Comparison of ENCODE assay signal across 15 mouse cellular contexts in the genomic region with DNA sequence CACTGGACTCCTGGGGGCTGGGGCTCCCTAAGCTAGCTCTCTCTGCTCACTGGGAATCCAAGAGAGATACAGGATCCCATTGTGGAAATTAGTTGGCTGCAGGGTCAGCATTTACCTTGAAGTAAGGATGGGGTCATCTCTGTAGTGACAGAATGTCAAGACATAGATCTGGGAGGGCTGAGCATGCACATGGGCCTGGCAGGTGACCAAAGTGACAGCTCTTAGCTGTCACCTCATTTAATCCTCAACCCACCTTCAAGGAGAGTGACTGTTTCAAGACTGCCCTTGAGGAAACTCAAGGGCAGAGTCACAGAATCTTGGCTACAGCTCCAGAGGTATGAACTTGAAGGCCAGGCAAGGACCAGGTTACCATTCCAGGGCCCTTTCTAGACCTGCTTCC.
"Had no signal": no experiment of that assay in that cellular context is flagged by ENCODE, and none has a peak within 500 bp of the region (broad histone marks: within the 10 kb centered on the region; RNA-seq: fewer than 3 reads in every experiment).

No protein-coding gene starts in this region.

- H3K4me2 ChIP-seq: neural tube, embryonic 15.5 days; stomach, embryonic 15.5 days had no signal

- H3K9me3 ChIP-seq: neural tube, embryonic 15.5 days; stomach, embryonic 15.5 days had no signal

- H3K36me3 ChIP-seq: neural tube, embryonic 15.5 days; stomach, embryonic 15.5 days had no signal

- H3K4me3 ChIP-seq: neural tube, embryonic 15.5 days; stomach, embryonic 15.5 days had no signal

- H3K27ac ChIP-seq: neural tube, embryonic 15.5 days; stomach, embryonic 15.5 days; stomach, postnatal 0 days had no signal

- H3K9ac ChIP-seq: neural tube, embryonic 15.5 days; stomach, embryonic 15.5 days had no signal

- H3K4me1 ChIP-seq: stomach, embryonic 15.5 days had no signal

- DNase-seq: retina, postnatal 1 day; right cerebral cortex, adult 18-20 months; right cerebral cortex, postnatal 14 days; right cerebral cortex, postnatal 25 days; right cerebral cortex, postnatal 4 days; spleen, adult 18-20 months; thymus, adult 18-20 months; thymus, adult 2 months; thymus, postnatal 14 days; thymus, postnatal 25 days; thymus, postnatal 36 days; thymus, postnatal 4 days had no signal

- H3K27me3 ChIP-seq: neural tube, embryonic 15.5 days; stomach, embryonic 15.5 days had no signal
